Mouse (Mus musculus): ENCODE results near the gene Rps28. TPM values are rescaled to one million over a fixed set of nuclear protein-coding genes. Genes with fewer than 3 reads are reported as not detected.

Rps28 gene
- polyA plus RNA-seq (2017; shearing (Covaris generic)): 904 TPM

DNA sequence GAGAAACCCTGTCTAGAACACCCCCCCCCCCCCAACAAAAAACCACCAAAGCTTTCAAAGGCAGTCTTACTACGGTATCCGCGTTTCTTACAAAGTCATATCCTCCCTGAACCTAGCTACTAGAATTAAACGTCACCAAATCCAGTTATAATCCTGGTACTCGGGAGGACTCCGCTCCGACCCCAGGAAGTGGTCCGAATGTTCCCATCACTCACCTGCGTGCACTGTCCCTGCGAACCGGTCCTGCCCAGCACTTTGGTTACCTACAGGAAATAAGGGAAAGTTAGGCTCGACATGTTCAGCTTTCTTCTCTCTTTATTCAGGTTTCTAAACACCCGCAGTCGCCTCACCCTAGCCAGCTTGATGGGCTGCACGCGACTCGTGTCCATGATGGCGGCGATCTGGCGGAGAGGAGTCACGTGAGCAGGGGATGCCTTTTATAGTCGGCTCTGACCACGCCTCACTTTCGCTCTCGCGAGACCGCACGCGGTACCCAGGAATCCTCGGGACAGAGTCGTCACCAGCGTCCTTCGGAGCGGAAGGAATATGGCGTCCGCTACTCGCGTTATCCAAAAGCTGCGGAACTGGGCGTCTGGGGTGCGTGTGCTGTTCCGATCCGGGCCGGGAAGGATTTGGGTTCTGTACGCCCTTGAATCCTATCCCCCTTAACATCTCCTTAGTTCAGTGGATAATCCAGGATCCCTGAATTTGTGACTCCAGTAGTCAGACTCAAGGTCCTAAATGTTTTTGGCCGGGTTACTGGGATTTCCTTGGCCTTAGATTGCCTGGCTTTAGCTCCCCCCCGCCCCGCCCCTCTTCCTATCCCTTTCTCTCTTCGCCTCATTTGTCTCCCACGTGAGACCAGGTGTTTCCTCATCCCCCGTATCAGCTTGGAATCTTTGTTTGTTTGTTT is at the start of gene Rps28, which contains the start of gene Ndufa7:
TSS of gene Rps28 (minus strand) at position 479 of the 913 bp plus-strand sequence.
TSS of gene Ndufa7 (plus strand) at position 489 of the 913 bp plus-strand sequence.

GRCm38 (mm10) chr17:33873537-33873936 is 49.2 kb upstream of the Rps28 start, which contains the start of gene Gm7029:
Gene Gm7029 (plus strand): TSS chr17:33873837.

GRCm38 (mm10) chr17:33842966-33843795 is 18.8 kb upstream of the Rps28 start, which contains the start of gene Cd320:
Gene Cd320 (plus strand): TSS chr17:33843091.

GRCm38 (mm10) chr17:33810334-33811141 is 13.8 kb downstream of the Rps28 start, which contains the start of gene Kank3:
Gene Kank3 (plus strand): TSS chr17:33810519.

GRCm38 (mm10) chr17:33781124-33781977 is 43.0 kb downstream of the Rps28 start, which contains the start of gene Angptl4:
Gene Angptl4 (minus strand): TSS chr17:33781830.

Other genes starting within 250 kb of the Rps28 start
- gene Zfp414, start 195.5 kb downstream of the Rps28 start, polyA plus RNA-seq (2017; shearing (Covaris generic)): 74.9 TPM
- gene Pram1, start 186.5 kb downstream of the Rps28 start, polyA plus RNA-seq (2017; shearing (Covaris generic)): 2.2 TPM
- 381 TPM for gene Hnrnpm, start 137.7 kb downstream of the Rps28 start, polyA plus RNA-seq (2017; shearing (Covaris generic))
- gene March2, start 105.9 kb downstream of the Rps28 start, polyA plus RNA-seq (2017; shearing (Covaris generic)): 122 TPM
- gene Rab11b, start 64.0 kb downstream of the Rps28 start, polyA plus RNA-seq (2017; shearing (Covaris generic)): 284 TPM
- 4.3 TPM for gene Angptl4, start 42.7 kb downstream of the Rps28 start, polyA plus RNA-seq (2017; shearing (Covaris generic))
- gene Kank3, start 14.0 kb downstream of the Rps28 start, polyA plus RNA-seq (2017; shearing (Covaris generic)): 8.6 TPM
- 318 TPM for gene Ndufa7, start within 50 bp of the Rps28 start, polyA plus RNA-seq (2017; shearing (Covaris generic))
- 19.6 TPM for gene Cd320, start 18.5 kb upstream of the Rps28 start, polyA plus RNA-seq (2017; shearing (Covaris generic))
- not detected for gene Gm7029, start 49.3 kb upstream of the Rps28 start, polyA plus RNA-seq (2017; shearing (Covaris generic))
- 9.8 TPM for gene Kifc1, start 66.1 kb upstream of the Rps28 start, polyA plus RNA-seq (2017; shearing (Covaris generic))
- gene Platr17, start 80.6 kb upstream of the Rps28 start, polyA plus RNA-seq (2017; shearing (Covaris generic)): 4.2 TPM
- gene Daxx, start 84.9 kb upstream of the Rps28 start, polyA plus RNA-seq (2017; shearing (Covaris generic)): 123 TPM
- 644 TPM for gene Tapbp, start 91.3 kb upstream of the Rps28 start, polyA plus RNA-seq (2017; shearing (Covaris generic))
- gene Zbtb22, start 91.3 kb upstream of the Rps28 start, polyA plus RNA-seq (2017; shearing (Covaris generic)): 22.0 TPM
- 184 TPM for gene Rgl2, start 105.0 kb upstream of the Rps28 start, polyA plus RNA-seq (2017; shearing (Covaris generic))
- 142 TPM for gene Pfdn6, start 115.8 kb upstream of the Rps28 start, polyA plus RNA-seq (2017; shearing (Covaris generic))
- gene Wdr46, start 116.1 kb upstream of the Rps28 start, polyA plus RNA-seq (2017; shearing (Covaris generic)): 72.1 TPM
- gene B3galt4, start 126.9 kb upstream of the Rps28 start, polyA plus RNA-seq (2017; shearing (Covaris generic)): 34.4 TPM
- 76.7 TPM for gene Vps52, start 131.2 kb upstream of the Rps28 start, polyA plus RNA-seq (2017; shearing (Covaris generic))
- gene Rps18, start 131.4 kb upstream of the Rps28 start, polyA plus RNA-seq (2017; shearing (Covaris generic)): 2,208 TPM
- gene H2-K1, start 175.8 kb upstream of the Rps28 start, polyA plus RNA-seq (2017; shearing (Covaris generic)): 11,991 TPM
- 35.8 TPM for gene Ring1, start 200.1 kb upstream of the Rps28 start, polyA plus RNA-seq (2017; shearing (Covaris generic))
- 310 TPM for gene H2-Ke6, start 203.5 kb upstream of the Rps28 start, polyA plus RNA-seq (2017; shearing (Covaris generic))
- gene Slc39a7, start 207.1 kb upstream of the Rps28 start, polyA plus RNA-seq (2017; shearing (Covaris generic)): 128 TPM
- gene Rxrb, start 207.2 kb upstream of the Rps28 start, polyA plus RNA-seq (2017; shearing (Covaris generic)): 72.5 TPM
- 3.9 TPM for gene Col11a2, start 214.9 kb upstream of the Rps28 start, polyA plus RNA-seq (2017; shearing (Covaris generic))